Mouse (Mus musculus) adrenal gland, postnatal 36 days (tissue): ENCODE measurements around the gene Fis1. TPM values are rescaled to one million over a fixed set of nuclear protein-coding genes. Genes with fewer than 3 reads are reported as not detected.
A peak's percentile ranks its signal among the peaks of the same experiment; 100 is the strongest.
"Not testable (repeated sequence)": the region's sequence is repeated elsewhere in the genome, so short reads cannot be mapped to it uniquely, and the experiment has no call there.

Experiments used
- DNase-seq, 2 experiments: peaks; one replicate each; pipeline ENCODE4 v3.0.0; 2021; ENCODE audit warnings: mixed read lengths in 1 of 2
- long read RNA-seq, 2 experiments: library from polyadenylated mRNA; stranded (forward); transcript quantifications; one replicate each; pipeline ENCODE4 v2.0.0; 2021; ENCODE audit warnings: borderline sequencing depth in 2 of 2
- total RNA-seq, 2 experiments: library from RNA; stranded (reverse); gene quantifications; 2 replicates each; pipeline ENCODE4 v1.2.3; 2021

Gene Fis1
- total RNA-seq = 100 to 1,000 TPM; 200 to 208 TPM
- long read RNA-seq, experiment 1, transcript Fis1-201 (5 exons, 786 nt) = major isoform, 196 of 235 reads
- long read RNA-seq, experiment 1, transcript Fis1-202 (5 exons, 948 nt) = minor isoform, 13 of 235 reads
- long read RNA-seq, experiment 1, partial matches to known transcripts = 1 of 235 reads
- long read RNA-seq, experiment 1, other reads (novel, unspliced or antisense) = 23 of 235 reads
- long read RNA-seq, experiment 2, transcript Fis1-201 (5 exons, 786 nt) = major isoform, 83 of 93 reads
- long read RNA-seq, experiment 2, transcript Fis1-202 (5 exons, 948 nt) = minor isoform, 5 of 93 reads
- long read RNA-seq, experiment 2, partial matches to known transcripts = 1 of 93 reads
- long read RNA-seq, experiment 2, other reads (novel, unspliced or antisense) = 4 of 93 reads

DNA sequence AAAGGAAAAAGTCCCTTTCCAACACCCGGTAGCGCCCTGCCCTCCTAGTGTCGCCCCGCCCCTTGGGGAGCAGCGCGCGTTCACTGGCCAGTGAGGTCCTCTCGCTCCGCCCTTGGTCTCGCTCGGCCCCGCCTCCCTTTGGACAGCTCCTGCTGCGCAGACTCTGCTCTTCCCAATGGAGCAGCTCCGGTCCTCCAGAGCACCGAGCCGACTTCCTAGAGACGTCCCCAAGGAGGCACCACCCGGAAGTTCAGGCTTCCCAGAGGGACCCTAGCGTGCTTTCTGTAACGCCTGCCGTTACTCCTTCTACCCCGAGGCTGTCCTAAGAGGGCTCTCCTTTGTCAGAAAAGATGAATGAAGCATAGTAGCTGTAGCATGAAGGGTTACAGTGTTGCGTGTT, at the start of gene Fis1:
TSS of gene Fis1 (plus strand) at position 261 of the 400 bp plus-strand sequence.
- DNase-seq = peak; percentile 98 to 99

DNA sequence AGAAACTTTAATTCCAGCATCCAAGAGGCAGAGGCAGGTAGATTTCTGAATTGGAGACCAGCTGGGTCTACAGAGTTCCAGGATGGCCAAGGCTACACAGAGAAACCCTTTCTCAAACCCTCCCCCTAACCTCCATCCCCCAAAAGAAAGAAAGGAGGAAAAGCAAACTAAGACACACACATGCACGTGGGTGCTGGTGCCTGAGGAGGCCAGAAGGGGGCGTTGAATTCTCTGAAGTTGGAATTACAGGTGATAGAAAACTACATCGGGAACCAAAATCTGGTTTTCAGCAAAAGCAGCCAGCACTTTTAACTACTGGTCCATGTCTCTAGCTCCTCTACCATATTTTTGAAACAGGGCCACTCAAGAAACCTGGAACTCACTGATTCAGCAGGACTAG, 48.5 kb upstream of the Fis1 start:
- no peak for DNase-seq

DNA sequence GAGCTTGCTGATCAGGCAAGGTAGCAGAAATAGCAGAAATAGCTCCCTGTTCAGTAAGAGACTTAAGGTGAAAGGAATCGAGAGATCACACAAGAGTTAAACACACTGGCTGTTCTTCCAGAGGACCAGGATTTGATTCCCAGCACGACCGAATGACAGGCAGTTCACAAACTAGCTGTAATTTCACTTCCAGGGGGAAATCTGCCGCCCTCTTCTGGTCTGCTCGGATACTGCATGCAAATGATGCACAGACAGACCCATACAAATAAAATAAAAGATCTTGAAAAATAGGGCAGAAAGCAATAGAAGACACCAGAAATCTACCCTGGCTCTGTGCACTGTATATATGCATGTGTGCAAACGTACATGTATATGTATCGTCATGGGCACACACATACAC, 47.4 kb upstream of the Fis1 start:
- peak in 1 of 2 experiments; percentile 45 for DNase-seq

DNA sequence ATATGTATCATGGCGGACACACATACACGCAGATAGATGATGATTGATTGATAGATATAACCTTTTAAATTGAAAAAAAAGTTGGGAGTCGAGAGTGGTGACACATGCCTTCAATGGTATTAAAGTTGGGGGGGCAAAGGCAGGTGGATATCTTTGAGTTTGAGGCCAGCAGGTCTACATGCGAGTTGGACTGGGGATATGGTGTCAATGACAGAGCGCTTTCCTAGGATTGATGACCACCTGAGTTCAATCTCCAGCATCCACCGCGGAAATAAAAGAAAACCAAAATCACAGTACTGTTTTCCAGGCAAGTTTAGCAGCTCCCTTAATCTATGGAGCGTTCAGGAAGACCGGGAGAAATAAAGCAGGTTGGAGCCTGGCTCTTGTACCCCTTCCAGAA, 45.5 kb upstream of the Fis1 start:
- DNase-seq = no peak

DNA sequence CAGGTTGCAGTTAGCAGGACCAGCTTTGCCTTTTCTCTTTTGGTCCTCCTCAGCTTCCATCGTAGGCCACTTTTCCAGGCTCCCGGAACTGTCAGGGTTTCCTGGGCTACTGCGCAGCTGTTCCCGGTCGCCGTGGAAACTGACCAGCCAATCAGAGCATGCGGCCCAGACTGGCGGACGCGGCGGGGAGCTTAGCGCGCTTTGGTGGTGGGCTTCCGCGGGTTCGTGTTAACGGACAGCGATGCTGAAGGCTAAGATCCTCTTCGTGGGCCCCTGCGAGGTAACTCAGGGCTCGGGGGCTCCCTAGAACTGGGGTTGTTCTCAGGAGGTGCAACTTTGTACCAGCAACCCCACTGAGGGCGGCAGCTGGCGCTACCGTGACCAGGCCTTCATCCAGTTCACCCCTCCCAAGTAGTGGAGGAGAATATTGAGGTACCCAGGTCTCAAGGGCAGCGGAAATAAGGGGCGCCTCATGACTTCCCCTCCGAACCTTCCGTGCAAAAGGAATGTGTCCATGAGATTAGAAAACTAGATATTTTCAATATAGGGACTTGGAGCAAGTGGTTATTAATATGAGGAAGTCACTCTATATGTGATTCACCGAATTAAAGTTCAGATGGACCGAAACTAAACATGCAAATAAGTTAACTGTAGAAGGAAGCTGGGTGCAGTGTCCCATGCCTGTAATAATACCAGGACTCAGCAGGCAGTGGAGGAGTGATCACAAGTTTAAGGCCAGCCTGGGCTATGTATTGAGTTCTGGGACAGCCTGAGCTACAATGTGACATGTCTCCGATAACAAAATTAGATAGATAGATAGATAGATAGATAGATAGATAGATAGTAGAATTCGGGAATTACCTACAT, 44.9 kb upstream of the Fis1 start, which contains the start of gene Ift22:
TSS of gene Ift22 (plus strand) at position 160 of the 867 bp plus-strand sequence.
- peak; percentile 96 for DNase-seq

DNA sequence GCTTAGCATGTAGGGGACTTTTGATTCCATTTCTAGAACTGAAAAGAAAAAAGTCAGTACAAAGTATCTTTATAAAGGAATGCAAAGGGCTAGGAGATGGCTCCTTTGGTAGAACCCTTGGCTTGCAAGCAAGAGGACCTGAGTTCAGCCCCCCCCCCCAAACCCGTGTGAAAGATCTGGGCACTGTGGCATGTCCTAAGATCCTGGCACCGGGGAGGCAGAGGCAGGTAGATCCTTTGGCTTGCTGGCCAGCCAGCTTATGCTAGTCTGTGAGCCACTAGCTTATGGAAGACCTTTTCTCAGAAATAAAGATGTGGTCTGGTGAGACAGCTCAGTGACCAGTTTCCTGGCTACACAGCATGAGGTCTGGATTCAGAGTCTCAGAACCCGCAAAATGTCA, 38.9 kb upstream of the Fis1 start:
- no peak for DNase-seq

DNA sequence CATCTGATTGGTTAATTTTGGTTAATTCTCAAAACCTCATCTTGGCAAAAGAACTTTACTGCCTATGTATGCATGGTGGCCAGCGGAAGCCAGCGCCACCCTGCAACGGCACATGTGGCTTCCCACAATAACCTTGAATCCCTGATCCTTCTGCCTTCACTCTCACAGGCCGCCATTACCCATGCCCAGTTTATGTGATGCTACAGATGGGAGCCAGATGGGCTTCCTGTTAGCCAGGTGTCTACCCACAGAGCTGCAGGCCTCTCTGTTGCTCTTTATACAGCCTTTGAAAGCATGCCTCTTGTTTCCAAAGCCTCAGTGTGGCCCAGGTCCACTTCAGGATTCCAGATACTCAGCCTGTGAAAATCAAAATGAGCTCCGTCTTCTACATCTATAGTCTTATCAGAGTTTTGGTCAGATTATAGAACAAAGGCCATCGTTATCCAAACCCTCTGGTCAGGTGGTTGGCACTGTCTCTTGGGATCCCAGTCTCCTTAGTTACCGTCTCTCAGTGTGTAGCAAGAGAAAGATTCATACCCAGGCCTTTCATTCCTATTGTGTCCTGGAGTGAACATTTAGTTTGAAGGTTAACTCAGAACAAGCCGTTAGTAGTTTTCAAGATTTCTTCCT, 35.3 kb upstream of the Fis1 start:
- DNase-seq = no peak

DNA sequence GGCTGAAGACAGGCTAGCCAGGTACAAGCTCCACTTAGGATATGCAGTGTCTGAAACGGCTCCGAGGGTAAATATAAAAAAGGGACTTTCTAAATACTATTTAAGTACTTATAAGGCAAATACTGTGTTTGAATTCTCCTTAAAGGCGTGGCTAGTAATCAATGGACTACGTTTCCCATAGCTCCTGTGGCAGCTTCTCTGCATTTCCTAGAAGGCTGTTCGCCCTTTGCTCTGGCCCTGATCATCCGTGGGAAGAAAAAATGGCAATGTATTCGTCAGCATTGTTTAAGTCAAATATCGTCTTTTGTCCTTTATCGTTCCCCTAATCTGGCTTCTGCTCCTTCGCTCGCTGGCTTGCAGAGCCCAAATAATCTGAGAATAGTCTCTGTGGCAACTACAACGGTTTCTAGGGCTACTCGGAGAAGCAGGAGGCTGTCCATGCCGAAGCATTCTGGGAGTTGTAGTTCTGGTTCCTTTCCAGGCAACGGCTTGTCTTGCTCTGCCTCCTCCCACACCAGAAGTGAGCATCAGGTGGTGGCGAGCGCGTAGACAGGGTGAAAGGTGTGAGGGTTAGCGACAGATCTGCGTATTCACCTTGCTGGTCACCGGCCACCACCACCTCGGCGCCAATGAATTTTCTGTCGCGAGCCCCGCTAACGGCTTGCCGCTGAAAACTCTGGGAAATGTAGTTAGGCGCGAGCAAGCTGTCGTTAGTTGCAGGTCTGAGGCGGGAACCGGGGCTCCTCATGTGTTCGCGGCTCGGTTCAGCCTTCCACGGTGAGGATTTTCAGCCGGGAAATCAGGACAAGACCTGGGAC, 34.2 kb upstream of the Fis1 start:
- peak; percentile 56 to 74 for DNase-seq

DNA sequence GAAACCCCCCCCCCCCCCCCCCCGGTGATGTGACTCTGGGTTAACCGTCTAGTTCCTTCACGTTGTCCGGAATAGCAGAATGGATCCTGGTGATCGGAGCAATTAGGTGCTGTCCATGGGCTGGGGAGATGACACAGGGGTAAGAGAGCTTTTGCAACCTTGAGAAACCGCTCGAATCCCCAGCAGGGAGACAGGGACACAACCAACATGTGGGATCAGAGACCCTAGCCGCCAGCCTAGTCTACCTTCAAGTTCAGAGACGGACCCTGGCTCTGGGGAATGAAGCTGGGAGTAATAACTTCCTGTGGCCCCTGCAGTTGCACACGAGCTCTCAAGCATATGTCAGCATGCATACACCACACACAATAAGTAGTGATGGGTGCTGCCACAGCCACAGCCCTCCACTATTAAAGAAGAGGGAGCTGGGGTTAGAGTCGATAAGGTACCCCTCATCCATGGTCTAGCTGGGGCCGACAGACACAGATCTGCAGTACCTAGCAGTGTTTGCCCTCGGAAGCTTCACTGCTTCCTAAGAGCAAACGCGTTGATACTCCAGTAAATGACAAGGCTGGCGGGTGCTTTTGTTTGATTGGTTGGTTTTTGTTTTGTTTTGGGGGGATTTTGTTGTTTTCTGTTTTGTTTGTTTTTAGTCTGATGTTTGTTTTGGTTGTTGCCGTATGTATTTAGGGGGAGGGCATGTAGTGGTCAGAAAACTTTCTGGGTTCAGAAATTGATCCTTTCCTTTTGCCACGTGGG, 33.4 kb upstream of the Fis1 start:
- DNase-seq = no peak

DNA sequence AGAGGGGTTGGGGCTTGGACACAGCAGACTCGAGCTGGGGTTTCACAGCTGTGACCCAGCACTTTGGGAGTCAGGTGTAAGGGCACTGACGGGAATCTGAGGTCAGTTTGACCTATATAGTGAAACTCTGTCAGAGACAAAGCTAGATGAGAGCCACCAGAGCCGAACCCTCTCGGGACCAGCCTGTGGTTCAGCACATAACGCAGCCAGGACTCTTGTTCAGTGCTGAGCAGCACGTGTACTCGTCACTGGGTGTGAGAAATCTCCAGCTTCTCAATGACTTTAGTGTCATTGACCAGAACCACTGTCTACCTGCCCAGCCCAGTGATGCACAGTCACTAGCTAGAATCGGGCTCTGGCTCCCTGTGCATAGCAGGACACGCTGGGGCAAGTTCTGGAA, 30.2 kb upstream of the Fis1 start:
- DNase-seq = no peak

DNA sequence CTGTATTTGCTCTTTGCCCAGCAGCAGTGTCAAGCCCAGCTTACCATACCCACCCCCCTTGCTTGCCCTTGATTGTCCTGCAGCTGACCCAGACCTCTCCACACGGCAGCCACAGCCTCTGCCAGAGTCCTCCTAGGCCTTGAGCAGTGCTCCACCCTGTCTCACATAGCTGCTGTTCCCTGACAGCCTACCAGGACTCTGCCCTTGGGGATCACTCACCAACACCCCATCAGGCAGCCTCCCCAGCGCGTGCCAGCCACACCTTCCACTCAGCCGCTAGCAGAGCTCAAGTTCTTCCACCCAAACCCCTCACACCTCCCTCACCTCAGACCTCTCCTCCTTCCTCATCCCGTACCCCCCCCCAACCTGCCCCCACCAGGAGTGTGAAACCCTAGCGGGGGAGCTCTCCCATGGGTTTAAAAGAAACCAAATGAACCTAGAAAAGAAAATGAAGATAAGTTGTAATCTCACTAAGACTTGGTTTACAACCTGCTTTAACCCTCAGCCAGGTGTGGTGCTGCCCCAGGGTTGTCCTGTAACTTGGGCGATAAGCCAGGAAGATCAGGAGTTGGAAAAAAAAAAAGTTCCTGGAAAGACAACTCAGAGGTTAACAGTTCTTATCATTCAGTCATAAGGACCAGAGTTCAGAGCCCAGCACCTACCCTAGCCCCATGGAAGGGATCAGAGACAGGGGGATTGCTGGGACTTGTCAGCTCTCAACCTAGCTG, 29.2 kb upstream of the Fis1 start:
- no peak for DNase-seq

DNA sequence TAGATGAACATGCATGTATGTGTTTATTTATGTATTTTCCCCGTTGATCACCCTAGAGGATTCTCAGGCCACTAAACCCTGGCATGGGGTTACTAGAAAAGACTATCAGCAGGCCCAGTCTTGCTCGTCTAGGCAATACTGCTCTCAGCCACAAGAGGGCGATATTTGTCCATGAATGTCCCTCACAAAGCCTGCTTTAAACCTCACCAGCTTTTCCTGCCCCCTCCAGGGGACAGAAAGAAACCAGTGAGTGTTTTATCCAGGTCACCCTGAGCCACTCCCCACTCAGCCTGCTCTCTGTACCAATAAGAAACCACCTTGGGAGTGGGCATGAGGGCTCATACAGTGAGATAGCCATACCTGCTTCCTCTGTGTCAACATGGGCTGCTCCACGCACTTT, 24.0 kb upstream of the Fis1 start:
- DNase-seq = peak; percentile 79 to 84

DNA sequence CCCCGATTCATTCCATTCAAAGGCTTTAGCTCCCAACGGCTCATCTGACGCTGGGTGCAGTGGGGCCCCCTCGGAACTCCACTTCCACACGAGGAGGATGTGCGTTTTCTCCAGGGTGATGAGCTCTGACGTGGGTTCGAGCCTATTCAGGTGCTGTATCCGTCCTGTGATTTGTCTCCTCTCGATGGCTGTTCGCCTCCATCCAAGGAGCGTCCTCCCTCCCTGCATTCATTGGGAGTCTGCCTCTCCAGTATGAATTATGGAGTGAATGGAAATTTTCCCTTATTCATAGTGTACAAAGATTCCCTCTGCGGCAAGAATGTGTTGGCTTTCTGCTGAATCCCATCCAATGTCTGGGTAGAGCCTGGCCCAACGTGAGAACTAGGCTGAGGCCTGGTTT, 21.2 kb upstream of the Fis1 start:
- DNase-seq = no peak

DNA sequence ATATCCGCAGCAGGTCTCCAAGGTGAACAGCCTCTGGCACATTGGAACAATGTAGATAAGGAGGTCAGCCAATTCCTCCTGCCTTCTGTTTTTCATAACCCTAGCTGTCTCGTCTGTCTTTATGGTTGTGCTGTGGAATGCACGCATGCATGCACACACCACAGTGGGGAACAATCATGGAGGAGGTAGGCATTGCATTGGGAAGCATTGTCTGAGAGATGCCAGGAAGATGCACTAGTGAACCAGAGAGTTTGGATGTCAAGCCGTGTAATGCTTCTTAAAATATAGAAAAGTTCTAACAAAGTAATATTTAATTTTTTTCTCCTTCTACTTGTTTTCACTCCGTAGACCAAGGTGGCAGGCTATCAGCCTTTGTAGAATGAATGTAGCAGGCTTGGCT, 20.1 kb upstream of the Fis1 start:
- DNase-seq = no peak

DNA sequence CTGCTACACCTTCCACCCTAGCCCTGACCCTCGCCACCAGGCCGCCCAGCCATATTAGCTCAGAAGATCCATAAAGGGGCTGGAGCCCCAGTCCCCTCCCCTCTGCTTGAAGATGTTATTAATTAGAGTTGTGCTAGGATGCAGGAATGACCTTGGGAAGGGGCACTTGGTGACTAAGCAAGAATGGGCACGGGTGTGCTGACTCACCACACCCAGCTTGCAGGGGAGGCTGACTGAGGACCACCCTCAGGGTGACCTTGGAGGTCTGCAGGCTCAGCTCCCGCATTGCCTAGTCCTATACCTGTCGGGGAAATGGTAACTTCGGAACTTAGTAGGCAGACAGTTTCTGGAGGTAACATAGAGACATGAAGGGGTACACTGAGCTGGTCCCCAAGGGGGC, 19.1 kb upstream of the Fis1 start:
- DNase-seq = peak in 1 of 2 experiments; percentile 45

DNA sequence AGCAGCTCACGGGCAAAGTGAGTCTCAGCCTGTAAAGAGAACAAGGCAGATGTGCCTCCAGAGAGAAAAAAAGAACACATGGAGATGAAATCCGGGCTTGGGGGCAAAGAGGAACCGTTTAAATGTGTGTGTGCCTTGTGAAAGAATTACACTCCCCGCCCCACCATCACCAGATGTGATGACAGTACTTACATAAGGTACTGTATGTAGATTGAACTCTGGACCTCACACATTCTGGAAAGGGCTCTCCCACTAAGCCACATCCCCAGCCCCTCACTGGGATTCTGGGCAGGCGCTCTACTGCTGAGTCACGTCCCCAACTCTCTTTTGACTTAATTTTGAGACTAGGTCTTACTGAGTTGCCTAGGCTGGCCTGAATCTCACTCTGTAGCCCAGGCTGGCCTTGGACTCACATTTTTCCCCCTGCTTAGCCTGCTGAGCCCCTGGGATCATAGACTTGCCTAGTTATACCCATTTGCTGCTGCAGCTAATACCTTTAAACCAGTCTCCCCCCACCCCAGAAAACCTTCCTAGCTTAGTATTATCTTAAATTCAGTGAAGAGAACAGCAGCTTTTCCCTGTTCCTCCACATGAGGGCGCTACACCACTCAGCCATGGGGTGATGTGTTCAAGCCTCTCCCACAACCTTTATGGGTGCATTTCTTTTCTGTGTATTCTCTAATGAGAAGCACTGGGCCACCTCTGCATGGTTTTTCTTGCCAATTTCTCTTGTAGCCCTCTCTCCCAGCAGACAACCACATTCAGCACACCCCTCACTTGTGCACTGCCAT, 17.0 kb upstream of the Fis1 start:
- no peak for DNase-seq

DNA sequence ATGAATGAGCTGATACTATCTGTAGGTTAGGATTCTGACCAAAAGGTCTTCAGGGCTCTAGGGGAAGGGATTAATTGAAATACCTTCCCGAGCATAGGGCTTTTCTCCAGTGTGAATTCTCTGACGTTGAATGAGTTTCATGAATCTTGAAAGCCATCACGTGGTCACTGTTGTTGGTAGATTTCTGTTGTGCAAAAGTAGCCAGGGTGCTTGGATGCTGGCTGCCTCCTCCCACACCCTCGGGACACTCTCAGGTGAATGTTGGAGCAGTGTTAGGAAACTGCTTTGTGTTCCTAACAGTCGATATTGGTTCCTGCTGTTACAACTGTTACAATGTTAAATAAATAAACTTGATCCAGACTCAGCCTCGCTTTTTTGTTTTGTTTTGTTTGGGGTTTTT, 16.3 kb upstream of the Fis1 start:
- no peak for DNase-seq

DNA sequence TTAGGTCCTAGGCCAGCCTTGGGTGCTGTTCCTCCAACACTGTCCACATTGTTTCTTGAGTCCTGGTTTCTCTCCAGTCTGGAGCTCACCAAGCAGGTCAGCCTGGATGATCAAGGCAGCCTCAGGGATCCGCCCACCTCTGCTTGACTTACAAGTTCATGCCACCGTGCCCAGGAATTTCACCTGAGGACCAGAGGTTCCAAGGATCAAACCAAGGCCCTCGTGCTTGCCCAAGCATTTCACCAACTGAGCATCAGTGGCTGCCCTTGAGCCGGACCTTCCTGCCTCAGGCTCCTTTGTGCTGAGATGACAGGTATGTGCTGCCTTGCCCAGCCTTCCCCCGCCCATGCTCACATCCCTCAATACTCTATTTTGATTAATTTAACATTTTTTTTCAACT, 15.5 kb upstream of the Fis1 start:
- no peak for DNase-seq

DNA sequence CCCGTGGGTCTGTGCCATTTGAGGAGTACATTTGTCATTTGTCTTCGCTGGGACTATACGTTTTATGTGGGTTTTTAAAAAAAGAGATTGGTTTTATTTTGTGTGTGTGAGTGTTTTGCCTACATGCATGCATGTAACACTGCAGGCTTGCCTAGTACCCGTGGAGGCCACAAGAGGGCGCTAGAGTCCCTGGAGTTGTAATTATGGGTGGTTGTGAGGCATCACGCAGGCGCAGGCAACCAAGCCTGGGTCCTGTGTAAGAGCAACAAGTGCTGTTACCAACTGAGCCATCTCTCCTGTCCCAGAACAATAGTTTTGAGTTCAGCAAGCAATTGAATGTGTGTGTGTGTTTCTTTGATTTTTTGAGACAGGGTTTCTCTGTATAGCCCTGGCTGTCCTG, 13.8 kb upstream of the Fis1 start:
- no peak for DNase-seq

DNA sequence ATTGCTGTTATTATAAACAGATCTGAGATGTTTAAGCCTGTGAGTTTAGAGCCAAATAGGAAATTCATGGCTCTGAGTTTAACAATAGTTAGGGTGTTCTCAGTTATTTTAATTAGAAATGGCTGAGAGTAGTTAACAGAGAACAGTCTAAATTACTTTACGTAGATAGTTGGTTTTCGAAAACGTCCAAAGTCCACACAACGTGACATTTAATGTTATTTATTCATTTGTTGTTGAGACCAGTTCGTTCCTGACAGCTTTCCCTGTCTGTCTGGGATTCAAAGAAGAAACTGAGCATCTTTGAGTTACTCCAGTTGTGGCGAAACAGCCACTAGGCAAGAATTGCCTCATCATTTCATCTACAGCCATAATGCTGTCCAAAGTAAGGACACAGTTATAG, 13.0 kb upstream of the Fis1 start:
- DNase-seq = not testable (repeated sequence)
